Mouse (Mus musculus) embryonic fibroblast, embryonic 13.5 days (primary cell): ENCODE data around the gene Polr2m.

Experiments
- CTCF ChIP-seq: IDR thresholded peaks from 2 replicates; pipeline ENCODE4 v1.5.1; 2011; ENCODE audit warnings: mild to moderate bottlenecking, control low read depth, low read length, moderate library complexity, borderline replicate concordance; ENCODE audit not compliant: insufficient read depth
- POLR2A ChIP-seq: IDR thresholded peaks from 2 replicates; pipeline ENCODE4 v1.6.1; 2011; ENCODE audit warnings: low read depth, mild to moderate bottlenecking, control low read depth, low read length, moderate library complexity

DNA sequence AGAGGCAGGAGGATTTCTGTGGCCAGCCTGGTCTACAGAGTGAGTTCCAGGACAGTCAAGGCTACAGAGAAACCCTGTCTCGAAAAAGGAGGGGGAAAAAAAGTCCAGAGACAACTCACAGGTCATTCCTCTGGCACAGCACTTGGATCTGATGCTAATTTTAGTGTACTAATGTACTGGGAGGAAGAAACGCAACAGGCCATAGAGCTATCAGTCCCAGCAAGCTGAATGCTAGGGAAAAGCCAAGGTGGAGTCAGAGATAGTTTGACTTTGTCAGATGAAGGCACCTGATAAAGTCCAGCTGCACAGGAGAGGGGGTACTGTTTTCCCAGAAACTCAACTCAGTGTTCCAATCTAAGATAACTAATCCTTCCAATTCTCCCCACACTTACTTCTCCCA lies 5.4 kb downstream of the Polr2m start:
- TF ChIP-seq POLR2A (no peak), CTCF (no peak)
